Mouse (Mus musculus): ENCODE measurements at regions not wholly inside any gene's neighbourhood (a gene's known extent, or its start where the extent isn't known, plus 50 kb on each side); places are given as distances from the start of the nearest gene placed in this dataset.

DNA sequence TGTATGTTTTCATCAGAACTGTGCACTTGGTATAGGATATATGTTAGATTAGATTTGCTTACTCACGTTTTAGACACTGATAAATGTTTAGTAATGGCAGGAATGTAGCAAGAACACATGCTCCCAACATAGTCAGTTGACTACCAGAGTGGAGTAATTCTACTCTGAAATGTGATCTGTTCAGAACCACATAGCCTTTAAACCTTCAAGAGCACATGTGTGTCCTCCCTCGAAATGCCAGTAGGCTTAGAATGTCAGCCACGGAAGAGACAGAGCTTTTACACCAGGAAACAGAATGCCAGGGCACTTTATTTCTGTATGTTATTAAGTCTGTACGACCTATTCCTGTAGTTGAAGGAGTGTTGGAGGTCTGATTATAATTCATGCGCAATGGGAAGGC, 51.3 kb upstream of the Cd28 start:
- WGBS = 91% methylated on average over 5 of the region's 5 CpGs

DNA sequence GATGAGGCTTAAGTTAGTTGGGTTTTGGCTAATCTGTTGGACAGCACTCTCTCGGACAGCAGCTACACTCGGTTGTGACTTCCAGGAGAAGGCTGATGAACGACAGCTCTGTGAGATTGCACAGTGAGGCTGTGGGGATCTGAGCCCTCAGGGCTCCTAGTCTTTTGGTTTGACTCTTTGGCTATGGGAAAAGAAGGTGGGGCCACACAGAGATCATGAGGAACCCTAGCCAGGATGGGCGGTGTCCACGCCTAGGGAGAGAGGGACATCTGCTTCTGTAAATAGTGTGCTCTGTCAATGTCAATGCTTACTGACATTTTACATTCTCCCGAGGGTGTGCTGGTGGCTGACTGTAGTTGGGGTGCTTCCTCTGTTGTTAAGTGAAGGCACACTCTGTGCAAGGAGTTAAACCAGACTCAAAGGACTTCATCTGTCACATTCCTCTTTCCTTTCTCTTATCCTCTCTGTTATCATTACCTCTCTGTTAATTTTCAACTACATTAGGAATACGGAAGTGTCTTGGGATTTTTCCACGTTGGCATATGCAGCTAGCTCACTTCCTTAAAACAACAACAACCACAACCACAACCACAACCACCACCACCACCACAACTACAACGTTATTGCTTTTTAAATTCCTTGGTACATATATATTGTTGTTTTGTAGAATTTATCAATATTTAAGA, 54.2 kb upstream of the Cd28 start:
- Histone ChIP-seq H3K27me3 (ENCODE audit: control insufficient read depth, insufficient read depth, low read length) (no peaks in the 10 kb centered on the region), H3K9ac (ENCODE audit: low read length) (no peak overlapping the region), H3K4me2 (no peak overlapping the region), H3K9me3 (ENCODE audit: control insufficient read depth, low read length) (no peaks in the 10 kb centered on the region), H3K4me3 (ENCODE audit: low read depth, low read length) (no peak overlapping the region), H3K4me1 (ENCODE audit: control insufficient read depth, insufficient read depth, low read length) (no peaks in the 10 kb centered on the region), H3K36me3 (ENCODE audit: control insufficient read depth, insufficient read depth, low read length) (no peaks in the 10 kb centered on the region), H3K27ac (ENCODE audit: low read depth, low read length) (no peak overlapping the region)
- ATAC-seq (ENCODE audit: low FRiP score) (no peak), DNase-seq (ENCODE audit: low spot score, missing footprints) (no peak)
- WGBS = 75% methylated on average over 9 of the region's 9 CpGs

More for the DNA sequence above, 51.3 kb upstream of the Cd28 start:
- Histone ChIP-seq H3K27ac (ENCODE audit: low read depth, low read length) (no peak overlapping the region), H3K4me1 (ENCODE audit: control insufficient read depth, insufficient read depth, low read length) (peaks cover 3% of the 10 kb centered on the region), H3K9me3 (ENCODE audit: control insufficient read depth, low read length) (no peaks in the 10 kb centered on the region), H3K36me3 (ENCODE audit: control insufficient read depth, insufficient read depth, low read length) (no peaks in the 10 kb centered on the region), H3K9ac (ENCODE audit: low read length) (no peak overlapping the region), H3K27me3 (ENCODE audit: control insufficient read depth, insufficient read depth, low read length) (no peaks in the 10 kb centered on the region), H3K4me3 (ENCODE audit: low read depth, low read length) (no peak overlapping the region), H3K4me2 (no peak overlapping the region)
- DNase-seq (ENCODE audit: low spot score, missing footprints) (no peak), ATAC-seq (ENCODE audit: low FRiP score) (no peak)

DNA sequence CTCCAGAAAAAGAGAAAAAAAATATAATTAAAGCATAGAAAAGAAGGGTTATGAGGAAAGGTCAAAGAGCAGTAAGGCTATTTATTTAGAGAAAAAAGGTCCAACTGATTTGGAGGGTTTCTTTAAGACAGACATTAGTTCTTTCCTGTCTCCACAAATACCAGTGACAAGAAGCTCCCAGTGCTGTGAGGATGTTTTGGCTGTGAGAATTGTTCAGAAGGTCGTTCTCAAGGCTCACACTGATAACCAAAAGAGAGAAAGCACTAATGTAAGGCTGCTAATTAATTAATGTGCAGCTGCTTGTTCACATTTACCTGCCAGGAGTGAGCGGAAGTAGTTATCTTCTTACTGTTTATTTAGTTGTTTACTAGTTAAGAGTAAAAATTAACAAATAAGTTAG, 54.7 kb upstream of the Cd28 start:
- Histone ChIP-seq H3K4me1 (ENCODE audit: control insufficient read depth, insufficient read depth, low read length) (no peaks in the 10 kb centered on the region), H3K9ac (ENCODE audit: low read length) (no peak overlapping the region), H3K4me3 (ENCODE audit: low read depth, low read length) (no peak overlapping the region), H3K4me2 (no peak overlapping the region), H3K27me3 (ENCODE audit: control insufficient read depth, insufficient read depth, low read length) (no peaks in the 10 kb centered on the region), H3K9me3 (ENCODE audit: control insufficient read depth, low read length) (no peaks in the 10 kb centered on the region), H3K36me3 (ENCODE audit: control insufficient read depth, insufficient read depth, low read length) (no peaks in the 10 kb centered on the region), H3K27ac (ENCODE audit: low read depth, low read length) (no peak overlapping the region)
- no peak for DNase-seq (ENCODE audit: low spot score, missing footprints)
- 59% methylated on average over 2 of the region's 2 CpGs for WGBS
- ATAC-seq (ENCODE audit: low FRiP score) = no peak

DNA sequence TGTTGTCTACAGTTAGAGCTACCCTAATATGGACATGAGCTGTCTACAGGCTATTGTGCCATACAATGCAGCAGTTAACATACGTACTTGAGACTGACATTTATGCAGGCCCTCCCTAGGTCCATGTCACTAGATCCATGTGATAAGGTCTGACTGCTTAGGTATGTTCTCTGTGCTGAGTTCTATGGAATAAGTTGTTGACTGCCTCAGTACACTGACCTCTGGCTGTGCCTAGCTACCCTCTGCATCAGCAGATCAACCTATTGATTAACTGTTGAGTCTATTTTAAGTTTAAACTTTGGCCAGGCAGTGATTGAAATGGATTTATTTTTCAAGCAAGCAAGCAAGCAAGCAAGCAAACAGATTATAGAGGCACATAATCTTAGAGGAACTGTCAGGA, 57.0 kb upstream of the Cd28 start:
- H3K27me3 ChIP-seq (ENCODE audit: control insufficient read depth, insufficient read depth, low read length) = no peaks in the 10 kb centered on the region
- H3K9me3 ChIP-seq (ENCODE audit: control insufficient read depth, low read length) = no peaks in the 10 kb centered on the region
- WGBS = 96% methylated on average over 1 of the region's 1 CpGs
- no peaks in the 10 kb centered on the region for H3K4me1 ChIP-seq (ENCODE audit: control insufficient read depth, insufficient read depth, low read length)
- H3K27ac ChIP-seq (ENCODE audit: low read depth, low read length) = no peak overlapping the region
- H3K36me3 ChIP-seq (ENCODE audit: control insufficient read depth, insufficient read depth, low read length) = no peaks in the 10 kb centered on the region
- DNase-seq (ENCODE audit: low spot score, missing footprints) = no peak
- H3K4me2 ChIP-seq = no peak overlapping the region
- H3K9ac ChIP-seq (ENCODE audit: low read length) = no peak overlapping the region
- no peak for ATAC-seq (ENCODE audit: low FRiP score)
- H3K4me3 ChIP-seq (ENCODE audit: low read depth, low read length) = no peak overlapping the region

DNA sequence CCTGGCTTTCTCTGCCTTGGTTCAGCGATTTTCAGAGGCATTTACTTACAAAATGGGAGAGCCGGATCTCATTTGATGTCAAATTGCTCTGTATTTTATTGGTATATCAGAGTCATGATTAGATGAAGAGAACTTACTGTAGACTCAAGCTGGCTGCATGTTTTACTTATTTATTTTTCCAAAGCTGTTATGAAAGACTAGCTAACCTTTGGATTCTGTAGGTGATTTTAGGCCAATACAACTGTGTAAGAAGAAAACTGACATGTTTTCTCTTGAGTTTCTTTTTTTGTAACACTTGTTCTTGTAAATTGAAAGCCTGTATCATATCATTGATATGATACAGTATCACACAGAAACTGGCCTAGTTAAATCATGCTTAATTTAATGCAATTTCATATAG, 57.6 kb upstream of the Cd28 start:
- no peaks in the 10 kb centered on the region for H3K36me3 ChIP-seq (ENCODE audit: control insufficient read depth, insufficient read depth, low read length)
- no peak overlapping the region for H3K9ac ChIP-seq (ENCODE audit: low read length)
- H3K4me1 ChIP-seq (ENCODE audit: control insufficient read depth, insufficient read depth, low read length) = no peaks in the 10 kb centered on the region
- no peaks in the 10 kb centered on the region for H3K9me3 ChIP-seq (ENCODE audit: control insufficient read depth, low read length)
- H3K4me3 ChIP-seq (ENCODE audit: low read depth, low read length) = no peak overlapping the region
- no peak for ATAC-seq (ENCODE audit: low FRiP score)
- 86% methylated on average over 2 of the region's 2 CpGs for WGBS
- H3K4me2 ChIP-seq = no peak overlapping the region
- no peak for DNase-seq (ENCODE audit: low spot score, missing footprints)
- no peak overlapping the region for H3K27ac ChIP-seq (ENCODE audit: low read depth, low read length)
- no peaks in the 10 kb centered on the region for H3K27me3 ChIP-seq (ENCODE audit: control insufficient read depth, insufficient read depth, low read length)

DNA sequence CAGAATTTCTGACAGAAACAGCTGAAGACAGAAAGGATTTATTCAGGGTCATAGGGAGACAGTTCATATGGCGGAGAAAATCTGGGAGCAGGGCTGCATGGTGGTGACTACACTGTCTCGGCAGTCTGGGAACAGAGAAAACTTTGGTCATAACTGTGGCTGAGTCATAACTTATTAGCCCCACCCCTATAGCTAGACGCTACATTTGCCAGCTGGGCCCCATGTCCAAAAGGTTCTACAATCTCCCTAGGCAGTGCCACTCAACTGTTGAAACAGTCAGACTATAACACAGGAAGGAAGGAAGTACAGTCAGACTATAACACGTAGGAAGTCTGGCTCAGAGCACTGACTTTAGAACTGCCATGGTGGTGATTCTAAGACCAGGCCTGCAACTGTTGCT, 58.2 kb upstream of the Cd28 start:
- Histone ChIP-seq H3K9me3 (ENCODE audit: control insufficient read depth, low read length) (no peaks in the 10 kb centered on the region), H3K9ac (ENCODE audit: low read length) (no peak overlapping the region), H3K4me3 (ENCODE audit: low read depth, low read length) (no peak overlapping the region), H3K27ac (ENCODE audit: low read depth, low read length) (no peak overlapping the region), H3K4me1 (ENCODE audit: control insufficient read depth, insufficient read depth, low read length) (no peaks in the 10 kb centered on the region), H3K36me3 (ENCODE audit: control insufficient read depth, insufficient read depth, low read length) (no peaks in the 10 kb centered on the region), H3K4me2 (no peak overlapping the region), H3K27me3 (ENCODE audit: control insufficient read depth, insufficient read depth, low read length) (no peaks in the 10 kb centered on the region)
- 91% methylated on average over 4 of the region's 4 CpGs for WGBS
- DNase-seq (ENCODE audit: low spot score, missing footprints) = no peak
- ATAC-seq (ENCODE audit: low FRiP score) = no peak

DNA sequence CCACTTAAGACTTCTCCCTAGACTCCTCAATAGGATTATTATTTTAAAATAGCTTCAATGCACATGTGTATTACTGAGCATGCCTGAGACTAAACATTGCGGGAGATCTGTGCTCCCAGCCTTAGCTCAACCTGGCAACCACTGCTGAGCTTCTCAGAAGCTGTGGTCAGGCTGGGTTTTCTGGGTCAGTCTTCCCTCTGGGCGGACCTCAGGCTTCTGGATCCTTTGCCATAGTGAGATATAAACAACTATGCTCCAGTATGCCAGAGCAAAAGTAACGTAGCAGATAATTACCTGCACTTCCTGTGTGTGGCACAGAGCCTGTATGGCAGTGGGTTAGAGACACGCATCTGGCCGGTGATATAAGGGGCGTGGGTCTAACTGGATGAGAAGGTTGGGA, 59.1 kb upstream of the Cd28 start:
- no peak for DNase-seq (ENCODE audit: low spot score, missing footprints)
- no peaks in the 10 kb centered on the region for H3K9me3 ChIP-seq (ENCODE audit: control insufficient read depth, low read length)
- WGBS = 94% methylated on average over 6 of the region's 6 CpGs
- no peak for ATAC-seq (ENCODE audit: low FRiP score)
- no peak overlapping the region for H3K4me3 ChIP-seq (ENCODE audit: low read depth, low read length)
- no peaks in the 10 kb centered on the region for H3K27me3 ChIP-seq (ENCODE audit: control insufficient read depth, insufficient read depth, low read length)
- H3K4me1 ChIP-seq (ENCODE audit: control insufficient read depth, insufficient read depth, low read length) = no peaks in the 10 kb centered on the region
- H3K4me2 ChIP-seq = no peak overlapping the region
- no peak overlapping the region for H3K27ac ChIP-seq (ENCODE audit: low read depth, low read length)
- no peaks in the 10 kb centered on the region for H3K36me3 ChIP-seq (ENCODE audit: control insufficient read depth, insufficient read depth, low read length)
- H3K9ac ChIP-seq (ENCODE audit: low read length) = no peak overlapping the region

DNA sequence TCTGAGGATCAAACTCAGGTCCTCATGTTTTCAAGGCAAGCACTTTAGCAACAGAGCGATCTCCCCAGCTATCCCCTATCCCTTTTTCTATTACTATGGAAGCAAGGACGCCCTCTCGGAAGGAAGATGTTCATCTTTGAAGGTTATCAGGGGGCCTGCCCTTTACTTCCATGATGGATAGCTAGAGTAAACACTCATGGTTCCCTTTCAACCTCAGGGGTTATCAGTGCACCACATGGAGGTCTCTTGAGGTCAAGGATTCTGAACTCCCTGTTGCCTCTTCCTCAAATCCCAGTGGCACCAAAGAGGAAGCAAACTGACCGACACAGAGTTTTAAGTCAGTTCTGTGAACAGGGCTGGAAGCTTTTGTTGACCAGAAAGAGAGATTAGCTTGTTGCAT, 59.6 kb upstream of the Cd28 start:
- Histone ChIP-seq H3K4me1 (ENCODE audit: control insufficient read depth, insufficient read depth, low read length) (no peaks in the 10 kb centered on the region), H3K27me3 (ENCODE audit: control insufficient read depth, insufficient read depth, low read length) (no peaks in the 10 kb centered on the region), H3K4me2 (no peak overlapping the region), H3K9ac (ENCODE audit: low read length) (no peak overlapping the region), H3K9me3 (ENCODE audit: control insufficient read depth, low read length) (no peaks in the 10 kb centered on the region), H3K27ac (ENCODE audit: low read depth, low read length) (no peak overlapping the region), H3K4me3 (ENCODE audit: low read depth, low read length) (no peak overlapping the region), H3K36me3 (ENCODE audit: control insufficient read depth, insufficient read depth, low read length) (no peaks in the 10 kb centered on the region)
- 73% methylated on average over 4 of the region's 4 CpGs for WGBS
- ATAC-seq (ENCODE audit: low FRiP score) (no peak), DNase-seq (ENCODE audit: low spot score, missing footprints) (no peak)

DNA sequence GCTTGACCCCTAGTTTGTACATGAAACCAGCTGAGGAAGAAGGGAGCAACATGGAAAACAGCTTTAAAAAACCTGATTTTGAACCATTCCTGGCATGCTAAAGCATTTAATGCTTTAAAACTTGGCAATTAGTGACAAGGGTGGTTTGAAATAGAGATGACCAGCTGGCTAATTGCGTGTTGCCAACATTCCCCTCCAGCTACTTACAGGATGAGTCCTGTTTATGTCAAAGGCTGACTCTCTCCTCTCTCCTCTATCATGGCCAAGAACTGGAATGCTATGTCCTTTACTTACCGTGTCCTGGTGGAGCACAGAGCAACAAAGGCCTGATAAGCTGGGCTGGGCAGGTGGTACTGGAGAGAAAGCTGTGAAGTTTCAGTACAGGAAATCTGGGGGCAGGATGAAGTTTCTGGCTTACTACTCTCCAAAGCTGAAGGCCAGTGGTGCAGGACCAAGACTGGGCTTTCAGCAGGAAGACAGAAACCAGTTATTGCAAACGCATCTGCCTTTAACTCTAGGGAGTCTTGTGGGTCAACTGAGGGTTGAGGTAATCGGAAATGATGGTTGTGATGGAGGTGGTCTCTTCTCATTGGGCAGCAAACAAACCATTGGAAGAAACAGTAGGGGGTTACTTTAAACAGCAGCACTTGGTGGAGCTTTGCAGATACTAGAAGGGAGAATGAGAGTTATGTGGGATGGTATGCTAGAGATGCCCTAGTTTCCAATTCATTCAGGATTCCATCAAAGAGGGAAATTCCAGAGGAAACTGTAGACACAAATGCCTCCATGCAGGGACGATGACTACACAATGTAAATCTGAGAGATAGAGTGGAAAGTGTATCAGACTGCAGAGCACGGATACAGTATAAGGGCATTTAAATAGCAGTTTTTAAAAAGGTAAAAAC, 60.7 kb upstream of the Cd28 start:
- WGBS = 78% methylated on average over 6 of the region's 6 CpGs
- Histone ChIP-seq H3K4me3 (ENCODE audit: low read depth, low read length) (no peak overlapping the region), H3K4me2 (no peak overlapping the region)

More for the DNA sequence above, 60.7 kb upstream of the Cd28 start:
- Histone ChIP-seq H3K9ac (ENCODE audit: low read length) (no peak overlapping the region), H3K4me1 (ENCODE audit: control insufficient read depth, insufficient read depth, low read length) (no peaks in the 10 kb centered on the region), H3K27ac (ENCODE audit: low read depth, low read length) (no peak overlapping the region), H3K36me3 (ENCODE audit: control insufficient read depth, insufficient read depth, low read length) (no peaks in the 10 kb centered on the region), H3K9me3 (ENCODE audit: control insufficient read depth, low read length) (no peaks in the 10 kb centered on the region), H3K27me3 (ENCODE audit: control insufficient read depth, insufficient read depth, low read length) (no peaks in the 10 kb centered on the region)
- DNase-seq (ENCODE audit: low spot score, missing footprints) = no peak
- ATAC-seq (ENCODE audit: low FRiP score) = no peak

All from midbrain, embryonic 11.5 days (tissue).